Mouse (Mus musculus): ENCODE data around the gene Jsrp1.

DNA sequence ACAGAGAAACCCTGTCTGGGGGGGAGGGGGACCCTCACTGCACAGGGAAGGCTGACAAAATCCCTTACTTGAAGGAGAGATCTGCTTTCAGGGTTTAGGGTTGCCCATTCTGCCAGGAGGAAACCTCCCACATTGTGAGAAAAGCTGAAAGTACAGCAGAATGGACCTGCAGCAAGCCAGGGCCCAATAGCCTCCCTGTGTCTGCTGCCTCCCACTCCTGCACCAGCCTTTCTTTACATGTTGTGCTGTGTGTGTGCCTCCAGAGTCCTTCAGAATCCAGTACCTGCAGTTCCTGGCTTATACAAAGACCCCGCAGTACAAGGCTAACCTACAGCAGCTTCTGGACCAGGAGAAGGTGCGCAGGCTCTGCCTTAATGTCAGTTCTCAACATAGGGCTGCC lies 29.0 kb downstream of the Jsrp1 start:
- TF ChIP-seq CTCF (IDR thresholded peaks at IDR 0.05; ENCODE audit: insufficient read depth, low read length) (no peak), POLR2A (IDR thresholded peaks at IDR 0.05; ENCODE audit: borderline replicate concordance, extremely low read depth, low read depth, low read length) (no peak)

Measured in lung, adult 2 months (tissue).